Mouse (Mus musculus) ES-Bruce4 (cell line): Measurements from ENCODE around the gene Psmc3.

Experiments
- CTCF ChIP-seq: IDR thresholded peaks from one replicate; pipeline ENCODE4 v1.8.1; 2011; ENCODE audit warnings: low read depth, low read length
- EP300 ChIP-seq: IDR thresholded peaks from 2 replicates; pipeline ENCODE4 v1.6.1; 2011; ENCODE audit warnings: low read depth, low read length; ENCODE audit not compliant: insufficient read depth
- POLR2A ChIP-seq: IDR thresholded peaks from one replicate; pipeline ENCODE4 v1.8.1; 2011; ENCODE audit warnings: low read length; ENCODE audit not compliant: insufficient read depth

GRCm38 (mm10) chr2:91015386-91015785 is 38.4 kb upstream of the Psmc3 start:
- no peak for TF ChIP-seq CTCF
- no peak for TF ChIP-seq EP300
- TF ChIP-seq POLR2A: no peak
